Mouse (Mus musculus): ENCODE measurements around the gene Abi3. TPM values are rescaled to one million over a fixed set of nuclear protein-coding genes. Genes with fewer than 3 reads are reported as not detected.

Gene Abi3
- polyA plus RNA-seq, 1 experiment: 141 TPM

- WGBS: under 1% methylated on average over 58 of the region's 58 CpGs
- TF ChIP-seq CTCF (IDR thresholded peaks at IDR 0.05; ENCODE audit: insufficient read depth, low read length) (no peak), POLR2A (IDR thresholded peaks at IDR 0.05; ENCODE audit: borderline replicate concordance, extremely low read depth, low read depth, low read length) (peak; percentile 36; the same call in 1 of the 2 replicates)
- peaks cover 3% of the 10 kb centered on the region; the same call in 1 of the 2 replicates for H3K4me1 ChIP-seq (ENCODE audit: control insufficient read depth, insufficient read depth, low read length)
- H3K4me3 ChIP-seq (replicated peaks; ENCODE audit: extremely low read depth, low read depth, low read length): peak overlapping the region; percentile 99
- DNase-seq: peak; percentile 96
These were observed 16.5 kb upstream of the Abi3 start for GRCm38 (mm10) chr11:95858528-95859467.

- 23% methylated on average over 21 of the region's 21 CpGs for WGBS
- TF ChIP-seq CTCF (IDR thresholded peaks at IDR 0.05; ENCODE audit: insufficient read depth, low read length) (no peak), POLR2A (IDR thresholded peaks at IDR 0.05; ENCODE audit: borderline replicate concordance, extremely low read depth, low read depth, low read length) (no peak)
- Histone ChIP-seq H3K4me3 (replicated peaks; ENCODE audit: extremely low read depth, low read depth, low read length) (peak overlapping the region; percentile 95), H3K4me1 (ENCODE audit: control insufficient read depth, insufficient read depth, low read length) (peaks cover 3% of the 10 kb centered on the region; the same call in 1 of the 2 replicates)
- DNase-seq: no peak
These were observed 15.6 kb upstream of the Abi3 start for GRCm38 (mm10) chr11:95857716-95858527.

- Histone ChIP-seq H3K4me3 (replicated peaks; ENCODE audit: extremely low read depth, low read depth, low read length) (no peak overlapping the region), H3K4me1 (ENCODE audit: control insufficient read depth, insufficient read depth, low read length) (peaks cover 3% of the 10 kb centered on the region; the same call in 1 of the 2 replicates)
- TF ChIP-seq POLR2A (IDR thresholded peaks at IDR 0.05; ENCODE audit: borderline replicate concordance, extremely low read depth, low read depth, low read length): no peak
- TF ChIP-seq CTCF (IDR thresholded peaks at IDR 0.05; ENCODE audit: insufficient read depth, low read length): no peak
- DNase-seq: no peak
- 86% methylated on average over 4 of the region's 4 CpGs for WGBS
These were observed 15.0 kb upstream of the Abi3 start for GRCm38 (mm10) chr11:95857306-95857705.

GRCm38 (mm10) chr11:95853684-95854083, 11.4 kb upstream of the Abi3 start:
- TF ChIP-seq POLR2A (IDR thresholded peaks at IDR 0.05; ENCODE audit: borderline replicate concordance, extremely low read depth, low read depth, low read length): no peak
- TF ChIP-seq CTCF (IDR thresholded peaks at IDR 0.05; ENCODE audit: insufficient read depth, low read length): peak; percentile 97
- WGBS: 31% methylated on average over 5 of the region's 5 CpGs
- no peaks in the 10 kb centered on the region for H3K4me1 ChIP-seq (ENCODE audit: control insufficient read depth, insufficient read depth, low read length)
- peak; percentile 73 for DNase-seq
- H3K4me3 ChIP-seq (replicated peaks; ENCODE audit: extremely low read depth, low read depth, low read length): no peak overlapping the region

GRCm38 (mm10) chr11:95850898-95851297, 8.6 kb upstream of the Abi3 start:
- TF ChIP-seq POLR2A (IDR thresholded peaks at IDR 0.05; ENCODE audit: borderline replicate concordance, extremely low read depth, low read depth, low read length) (no peak), CTCF (IDR thresholded peaks at IDR 0.05; ENCODE audit: insufficient read depth, low read length) (no peak)
- H3K4me3 ChIP-seq (replicated peaks; ENCODE audit: extremely low read depth, low read depth, low read length): no peak overlapping the region
- WGBS: 74% methylated on average over 2 of the region's 2 CpGs
- DNase-seq: no peak
- H3K4me1 ChIP-seq (ENCODE audit: control insufficient read depth, insufficient read depth, low read length): no peaks in the 10 kb centered on the region

GRCm38 (mm10) chr11:95844935-95845334, 2.7 kb upstream of the Abi3 start:
- DNase-seq: no peak
- no peak for TF ChIP-seq CTCF (IDR thresholded peaks at IDR 0.05; ENCODE audit: insufficient read depth, low read length)
- no peak for TF ChIP-seq POLR2A (IDR thresholded peaks at IDR 0.05; ENCODE audit: borderline replicate concordance, extremely low read depth, low read depth, low read length)
- peaks cover 16% of the 10 kb centered on the region for H3K4me1 ChIP-seq (ENCODE audit: control insufficient read depth, insufficient read depth, low read length)
- WGBS: 58% methylated on average over 4 of the region's 4 CpGs
- no peak overlapping the region for H3K4me3 ChIP-seq (replicated peaks; ENCODE audit: extremely low read depth, low read depth, low read length)

- TF ChIP-seq POLR2A (IDR thresholded peaks at IDR 0.05; ENCODE audit: borderline replicate concordance, extremely low read depth, low read depth, low read length): no peak; the same call in 1 of the 2 replicates
- no peak for TF ChIP-seq CTCF (IDR thresholded peaks at IDR 0.05; ENCODE audit: insufficient read depth, low read length)
- DNase-seq: no peak
- 54% methylated on average over 6 of the region's 6 CpGs for WGBS
- peaks cover 18% of the 10 kb centered on the region for H3K4me1 ChIP-seq (ENCODE audit: control insufficient read depth, insufficient read depth, low read length)
- H3K4me3 ChIP-seq (replicated peaks; ENCODE audit: extremely low read depth, low read depth, low read length): peak overlapping the region; percentile 51
These were observed 1.2 kb upstream of the Abi3 start for GRCm38 (mm10) chr11:95843421-95843950.

- H3K4me3 ChIP-seq (replicated peaks; ENCODE audit: extremely low read depth, low read depth, low read length): peak overlapping the region; percentile 63
- 41% methylated on average over 5 of the region's 5 CpGs for WGBS
- no peak for TF ChIP-seq CTCF (IDR thresholded peaks at IDR 0.05; ENCODE audit: insufficient read depth, low read length)
- TF ChIP-seq POLR2A (IDR thresholded peaks at IDR 0.05; ENCODE audit: borderline replicate concordance, extremely low read depth, low read depth, low read length): peak; percentile 6; the same call in 1 of the 2 replicates
- DNase-seq: no peak
- H3K4me1 ChIP-seq (ENCODE audit: control insufficient read depth, insufficient read depth, low read length): peaks cover 24% of the 10 kb centered on the region
These were observed 677 bp upstream of the Abi3 start for GRCm38 (mm10) chr11:95842953-95843352.

GRCm38 (mm10) chr11:95841498-95841830, 812 bp downstream of the Abi3 start:
- H3K4me1 ChIP-seq (ENCODE audit: control insufficient read depth, insufficient read depth, low read length): peaks cover 37% of the 10 kb centered on the region

More at GRCm38 (mm10) chr11:95841498-95841830, 812 bp downstream of the Abi3 start:
- TF ChIP-seq POLR2A (IDR thresholded peaks at IDR 0.05; ENCODE audit: borderline replicate concordance, extremely low read depth, low read depth, low read length) (no peak), CTCF (IDR thresholded peaks at IDR 0.05; ENCODE audit: insufficient read depth, low read length) (no peak)
- WGBS: 37% methylated on average over 10 of the region's 10 CpGs
- H3K4me3 ChIP-seq (replicated peaks; ENCODE audit: extremely low read depth, low read depth, low read length): peak overlapping the region; percentile 73
- no peak for DNase-seq

All from lung, adult 2 months (tissue).